Mouse (Mus musculus): ENCODE data around the gene Msh4.
"Not testable (repeated sequence)": the region's sequence is repeated elsewhere in the genome, so short reads cannot be mapped to it uniquely, and the experiment has no call there.

The Msh4 gene

GRCm38 (mm10) chr3:153863816-153864215 is 42.1 kb downstream of the Msh4 start:
- in situ Hi-C loops (cut with MboI; ENCODE audit: unreplicated experiment in 2 of 2) = no loop called here

DNA sequence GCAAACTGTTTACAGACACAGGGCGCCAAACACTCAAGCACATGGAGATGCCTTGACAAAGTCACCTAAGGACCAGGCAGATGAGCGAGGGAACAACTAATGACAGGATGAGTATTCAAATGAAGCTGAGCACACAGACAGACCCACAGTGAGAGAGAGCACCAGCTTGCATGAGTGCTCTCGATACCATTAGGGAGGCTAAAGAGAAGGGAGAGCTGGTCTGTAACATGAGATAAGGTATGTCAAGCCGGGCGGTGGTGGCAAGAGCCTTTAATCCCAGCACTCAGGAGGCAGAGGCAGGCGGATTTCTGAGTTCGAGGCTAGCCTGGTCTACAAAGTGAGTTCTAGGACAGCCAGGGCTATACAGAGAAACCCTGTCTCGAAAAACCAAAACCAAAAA is 45.5 kb downstream of the Msh4 start:
- in situ Hi-C loops (cut with MboI; ENCODE audit: unreplicated experiment in 2 of 2) = not testable (repeated sequence)

- in situ Hi-C loops (cut with MboI; ENCODE audit: unreplicated experiment in 2 of 2) = no loop called here
These were observed 47.5 kb downstream of the Msh4 start for GRCm38 (mm10) chr3:153858350-153859001.

DNA sequence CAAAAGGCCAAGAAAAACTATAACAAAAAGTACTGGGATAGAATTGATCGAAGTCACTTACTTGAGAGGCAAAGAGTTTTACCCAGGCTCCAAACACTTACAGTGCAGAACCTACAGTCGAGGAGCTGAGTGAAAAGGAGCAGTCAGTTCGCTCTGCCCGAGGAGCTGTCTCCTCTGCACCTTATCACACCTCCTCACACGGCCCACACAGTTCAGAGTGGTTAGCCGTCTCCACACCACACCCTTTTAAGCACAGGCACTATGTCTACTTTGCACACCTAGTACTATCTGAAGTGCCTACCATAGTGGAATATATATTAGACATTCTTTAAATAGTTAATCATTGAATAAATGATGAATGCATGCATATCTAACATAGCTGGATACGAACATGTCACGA is 53.7 kb downstream of the Msh4 start:
- in situ Hi-C loops (cut with MboI; ENCODE audit: unreplicated experiment in 2 of 2) = no loop called here

- in situ Hi-C loops (cut with MboI; ENCODE audit: unreplicated experiment in 2 of 2) = no loop called here
These were observed 55.2 kb downstream of the Msh4 start for GRCm38 (mm10) chr3:153850759-153851158.

DNA sequence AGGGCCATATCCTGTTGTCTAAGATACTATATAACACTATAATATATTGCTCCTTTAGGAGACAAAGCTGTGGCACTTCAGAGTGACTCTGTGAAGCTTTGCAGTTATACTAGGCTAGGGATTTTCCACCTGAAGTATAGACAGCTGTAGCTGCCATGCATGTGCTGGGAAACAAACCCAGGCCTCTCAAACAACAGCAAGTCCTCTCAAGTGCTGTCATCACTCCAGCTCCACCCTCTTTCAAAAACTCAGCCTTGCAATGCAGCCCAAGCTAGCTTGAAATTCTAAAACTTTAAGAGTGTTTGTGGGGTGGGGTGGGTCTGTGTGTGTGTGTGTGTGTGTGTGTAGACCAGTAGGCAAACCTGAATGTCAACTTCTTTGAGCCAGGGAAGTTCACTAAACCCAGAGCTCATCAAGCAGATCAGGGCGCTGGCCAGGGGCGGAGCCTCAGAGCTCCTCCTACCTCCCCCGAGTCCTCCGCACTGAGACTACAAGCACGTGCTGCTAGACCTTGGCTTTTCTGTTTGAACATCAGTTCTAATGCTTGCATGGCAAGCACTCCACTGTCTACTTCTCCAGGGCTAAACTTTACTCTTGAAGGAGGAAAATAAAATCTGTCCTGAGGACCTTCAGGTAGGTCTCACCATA is 56.4 kb downstream of the Msh4 start:
- in situ Hi-C loops (cut with MboI; ENCODE audit: unreplicated experiment in 2 of 2) = no loop called here

- in situ Hi-C loops (cut with MboI; ENCODE audit: unreplicated experiment in 2 of 2) = no loop called here
These were observed 58.7 kb downstream of the Msh4 start for GRCm38 (mm10) chr3:153847207-153847733.

DNA sequence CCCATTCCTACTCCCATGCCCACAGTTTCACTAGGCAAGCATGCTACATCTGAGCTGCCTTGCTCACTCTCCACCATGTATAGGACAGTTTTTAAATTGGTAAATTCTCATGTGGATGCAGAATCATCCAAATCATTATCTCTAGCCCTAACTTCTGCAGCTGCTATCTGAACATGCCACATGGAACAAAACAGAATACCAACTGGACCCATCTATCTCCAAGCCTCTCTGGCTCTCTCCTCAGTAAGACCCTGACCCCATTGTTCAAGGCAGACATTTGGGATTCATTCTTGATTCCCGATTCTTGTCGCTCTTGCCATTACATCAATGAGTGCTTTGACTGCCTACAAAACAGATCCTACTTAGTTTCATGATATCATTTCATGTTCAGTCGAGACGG is 59.8 kb downstream of the Msh4 start:
- in situ Hi-C loops (cut with MboI; ENCODE audit: unreplicated experiment in 2 of 2) = no loop called here

DNA sequence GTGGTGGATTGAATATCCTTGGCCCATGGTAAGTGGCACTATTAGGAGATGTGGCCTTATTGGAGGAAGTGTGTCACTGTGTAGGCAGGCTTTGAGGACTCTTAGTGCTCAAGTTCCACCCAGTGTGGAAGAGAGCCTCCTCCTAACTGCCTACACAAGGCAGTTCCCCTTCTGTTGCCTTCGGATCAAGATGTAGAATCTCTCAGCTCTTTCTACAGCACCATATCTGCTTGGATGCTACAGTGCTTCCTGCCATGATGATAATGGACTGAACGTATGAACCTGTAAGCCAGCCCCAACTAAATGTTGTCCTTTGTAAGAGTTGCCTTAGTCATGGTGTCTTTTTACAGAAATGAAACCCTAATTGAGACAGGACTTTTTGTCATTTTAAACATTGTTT is 60.4 kb downstream of the Msh4 start:
- in situ Hi-C loops (cut with MboI; ENCODE audit: unreplicated experiment in 2 of 2) = no loop called here

GRCm38 (mm10) chr3:153844757-153845156 is 61.2 kb downstream of the Msh4 start:
- in situ Hi-C loops (cut with MboI; ENCODE audit: unreplicated experiment in 2 of 2) = no loop called here

GRCm38 (mm10) chr3:153844030-153844429 is 61.9 kb downstream of the Msh4 start, which contains the start of gene Asb17:
TSS of gene Asb17 (plus strand) at chr3:153844209.
- in situ Hi-C loops (cut with MboI; ENCODE audit: unreplicated experiment in 2 of 2) = no loop called here

DNA sequence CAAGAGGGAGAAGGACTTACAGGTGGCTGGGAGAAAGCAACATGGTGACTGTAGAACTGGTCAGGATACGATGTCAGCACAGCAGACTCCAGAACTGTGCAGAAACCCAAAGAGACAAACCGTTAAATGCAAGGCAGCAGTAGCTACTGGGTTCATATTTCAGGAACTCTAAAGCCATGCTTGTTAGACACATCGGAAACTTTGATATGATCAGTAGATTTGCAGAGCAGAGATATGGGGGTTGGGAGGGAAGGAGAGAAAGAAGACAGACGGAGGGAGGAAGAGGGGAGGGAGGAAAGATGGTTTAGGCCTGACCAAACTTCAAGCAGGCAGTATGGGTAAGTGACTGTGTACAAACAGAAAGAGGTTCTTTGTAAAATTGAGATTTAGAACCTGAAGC is 68.3 kb downstream of the Msh4 start:
- in situ Hi-C loops (cut with MboI; ENCODE audit: unreplicated experiment in 2 of 2) = loop anchor here in 1 of 2 experiments (10.0 kb wide), 1 partner anchor 183 kb away; no protein-coding TSS in a partner anchor

- in situ Hi-C loops (cut with MboI; ENCODE audit: unreplicated experiment in 2 of 2) = loop anchor here in 1 of 2 experiments (10.0 kb wide), 1 partner anchor 182 kb away; no protein-coding TSS in a partner anchor
These were observed 69.6 kb downstream of the Msh4 start for GRCm38 (mm10) chr3:153836316-153836715.

- in situ Hi-C loops (cut with MboI; ENCODE audit: unreplicated experiment in 2 of 2) = loop anchor here in 1 of 2 experiments (10.0 kb wide), 1 partner anchor 181 kb away; no protein-coding TSS in a partner anchor
These were observed 70.4 kb downstream of the Msh4 start for GRCm38 (mm10) chr3:153835455-153836086.

- in situ Hi-C loops (cut with MboI; ENCODE audit: unreplicated experiment in 2 of 2) = loop anchor here in 1 of 2 experiments (10.0 kb wide), 1 partner anchor 179 kb away; no protein-coding TSS in a partner anchor
These were observed 71.9 kb downstream of the Msh4 start for GRCm38 (mm10) chr3:153834071-153834470.

DNA sequence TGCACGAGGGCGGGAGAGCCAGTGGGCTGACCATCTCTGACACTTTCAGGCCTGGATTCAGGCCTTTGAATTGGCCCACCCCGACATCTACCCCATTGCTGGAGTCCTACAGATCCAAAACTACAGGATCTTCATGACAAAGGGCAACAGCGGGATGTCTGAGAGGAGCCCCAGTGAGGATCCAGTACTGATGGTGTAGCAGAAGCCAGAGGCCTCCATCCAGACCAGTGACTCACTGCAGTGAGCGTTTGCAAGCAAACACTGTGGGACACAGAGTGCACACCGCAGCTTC is 73.3 kb downstream of the Msh4 start:
- in situ Hi-C loops (cut with MboI; ENCODE audit: unreplicated experiment in 2 of 2) = loop anchor here in 1 of 2 experiments (10.0 kb wide), 1 partner anchor 178 kb away; no protein-coding TSS in a partner anchor

- in situ Hi-C loops (cut with MboI; ENCODE audit: unreplicated experiment in 2 of 2) = loop anchor here in 1 of 2 experiments (10.0 kb wide), 1 partner anchor 177 kb away; no protein-coding TSS in a partner anchor
These were observed 73.9 kb downstream of the Msh4 start for GRCm38 (mm10) chr3:153831873-153832653.

DNA sequence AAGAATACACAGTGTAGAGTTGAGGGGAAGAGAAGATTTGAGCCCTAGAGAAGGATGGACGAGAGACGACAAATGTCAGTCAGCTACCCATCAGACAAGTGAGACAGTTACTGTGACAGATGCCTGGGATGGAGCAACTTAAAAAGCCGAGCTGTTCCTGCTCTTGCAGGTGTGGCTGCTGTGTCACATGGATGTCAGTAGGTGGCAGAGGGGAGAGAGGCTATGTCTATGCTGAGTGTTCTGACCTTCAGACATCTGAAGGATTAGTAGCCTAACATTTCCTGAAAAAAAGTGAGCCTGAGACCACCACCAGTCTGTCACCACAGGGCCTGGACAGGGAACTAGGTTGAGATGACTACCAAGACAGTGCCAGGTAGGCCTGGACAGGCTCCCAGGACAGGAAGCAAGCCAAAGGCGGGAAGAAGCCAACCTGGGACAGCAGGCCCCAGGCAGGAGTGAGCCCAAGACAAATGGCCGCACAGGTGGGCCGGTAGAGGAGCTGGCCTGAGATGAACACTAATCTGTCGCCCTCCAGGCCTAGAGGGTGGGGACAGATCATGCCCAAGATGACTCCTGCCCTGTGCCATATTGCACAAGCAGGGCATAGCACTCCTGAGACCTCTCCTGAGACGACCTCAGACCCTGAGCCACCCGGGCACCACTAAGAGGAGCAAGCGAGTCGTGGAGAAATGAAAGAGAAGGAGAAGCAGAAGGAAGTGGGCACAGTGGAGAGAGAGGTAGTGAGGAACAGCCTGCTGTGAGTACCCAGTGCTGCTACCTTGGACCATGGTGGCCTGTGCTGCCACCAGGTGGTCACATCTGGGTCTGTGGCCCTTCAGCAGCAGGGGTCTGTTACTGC is 74.7 kb downstream of the Msh4 start:
- in situ Hi-C loops (cut with MboI; ENCODE audit: unreplicated experiment in 2 of 2) = loop anchor here in 1 of 2 experiments (10.0 kb wide), 1 partner anchor 176 kb away; no protein-coding TSS in a partner anchor

- in situ Hi-C loops (cut with MboI; ENCODE audit: unreplicated experiment in 2 of 2) = loop anchor here in 1 of 2 experiments (10.0 kb wide), 1 partner anchor 175 kb away; no protein-coding TSS in a partner anchor
These were observed 76.2 kb downstream of the Msh4 start for GRCm38 (mm10) chr3:153829788-153830187.

All from v-Abl transformed pro-B cells (cell line).